Comparison of ENCODE assay signal across 1 mouse cellular context in the genomic region with DNA sequence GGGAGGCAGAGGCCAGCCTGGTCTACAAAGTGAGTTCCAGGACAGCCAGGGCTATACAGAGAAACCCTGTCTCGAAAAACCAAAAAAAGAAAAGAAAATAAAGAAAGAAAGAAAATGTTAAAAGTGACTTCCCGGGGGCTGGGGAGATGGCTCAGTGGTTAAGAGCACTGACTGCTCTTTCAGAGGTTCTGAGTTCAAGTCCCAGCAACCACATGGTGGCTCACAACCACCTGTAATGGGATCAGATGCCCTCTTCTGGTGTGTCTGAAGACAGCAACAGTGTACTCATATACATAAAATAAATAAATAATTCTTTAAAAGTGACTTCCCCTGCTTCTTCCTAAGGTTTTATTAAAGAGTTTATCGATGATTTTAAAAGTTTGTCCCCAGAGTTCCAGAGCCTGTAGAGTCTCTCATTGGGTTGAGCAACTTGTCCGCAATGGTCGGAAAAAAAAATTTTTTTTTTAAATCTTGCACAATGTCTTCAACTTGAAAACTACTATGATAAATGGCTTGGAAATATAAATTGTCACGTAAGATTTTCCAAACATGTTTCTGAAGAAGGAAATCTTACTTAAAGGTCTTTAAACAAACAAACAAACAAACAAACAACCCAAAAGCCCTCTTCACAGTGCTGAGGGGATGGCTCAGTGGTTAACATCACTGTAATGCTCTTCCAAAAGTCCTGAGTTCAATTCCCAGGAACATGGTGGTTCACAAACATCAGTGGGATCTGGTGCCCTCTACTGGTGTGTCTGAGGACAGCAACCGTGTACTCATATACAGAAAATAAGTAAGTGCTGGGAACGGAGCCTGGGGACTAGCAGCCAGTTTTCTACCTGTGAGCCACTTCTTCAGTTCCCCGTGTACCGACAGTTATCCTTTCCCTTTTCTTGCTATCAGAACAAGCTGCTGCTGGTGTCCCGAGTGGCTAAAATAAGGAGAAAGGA.
TF ChIP-seq lines count a peak whose summit lies in the region.

No protein-coding gene starts in this region.

TF ChIP-seq in MEL, 35 proteins besides CTCF, POLR2A, EP300 and RAD21:
- TF ChIP-seq POLR2AphosphoS2 (IDR thresholded peaks at IDR 0.05; ENCODE audit: low read length) (no peak), SIN3A (IDR thresholded peaks at IDR 0.05; ENCODE audit: low read length) (peak; percentile 24; the same call in 1 of the 2 replicates), MYB (IDR thresholded peaks at IDR 0.05; ENCODE audit: low read depth, low read length) (no peak), BHLHE40 (IDR thresholded peaks at IDR 0.05; ENCODE audit: borderline replicate concordance, low read depth, low read length) (no peak), USF2 (IDR thresholded peaks at IDR 0.05; ENCODE audit: borderline replicate concordance in 1 of 2, insufficient read depth in 1 of 2, low read depth in 1 of 2, low read length in 2 of 2) (no peak), MYC (IDR thresholded peaks at IDR 0.05; ENCODE audit: low read depth, low read length) (peak; percentile 87; the same call in 1 of the 2 replicates), ZC3H11A (IDR thresholded peaks at IDR 0.05; ENCODE audit: low read depth, low read length) (no peak; the same call in 1 of the 2 replicates), ZKSCAN1 (IDR thresholded peaks at IDR 0.05; ENCODE audit: low read depth, low read length) (no peak), SMC3 (IDR thresholded peaks at IDR 0.05; ENCODE audit: low read depth, low read length) (peak; percentile 28), TBP (IDR thresholded peaks at IDR 0.05; ENCODE audit: low read depth, low read length) (no peak; the same call in 1 of the 2 replicates), NELFE (IDR thresholded peaks at IDR 0.05; ENCODE audit: low read depth, low read length) (no peak), HCFC1 (IDR thresholded peaks at IDR 0.05; ENCODE audit: low read depth, low read length) (no peak), ZNF384 (IDR thresholded peaks at IDR 0.05; ENCODE audit: low read depth, low read length) (no peak), MXI1 (IDR thresholded peaks at IDR 0.05; ENCODE audit: low read depth, low read length) (no peak; the same call in none of the 2 replicates), ETS1 (IDR thresholded peaks at IDR 0.05; ENCODE audit: low read depth, low read length) (no peak), POLR2AphosphoS5 (IDR thresholded peaks at IDR 0.05; ENCODE audit: borderline replicate concordance, low read depth, low read length) (no peak), ZMIZ1 (IDR thresholded peaks at IDR 0.05; ENCODE audit: low read depth, low read length) (no peak), CHD1 (IDR thresholded peaks at IDR 0.05; ENCODE audit: low read depth, low read length) (peak; percentile 54; the same call in 1 of the 2 replicates), GATA1 (IDR thresholded peaks at IDR 0.05; ENCODE audit: low read depth, low read length) (no peak), KAT2A (conservative IDR thresholded peaks at IDR 0.05; ENCODE audit: low read depth, low read length) (no peak)
